Mouse (Mus musculus) MEL (cell line): ENCODE data around the gene Ppa1. TPM values are rescaled to one million over a fixed set of nuclear protein-coding genes. Genes with fewer than 3 reads are reported as not detected.
A peak's percentile ranks its signal among the peaks of the same experiment; 100 is the strongest.

Experiments
- DNase-seq: peaks from one replicate; pipeline ENCODE4 v3.0.0; 2011; ENCODE audit warnings: low read depth, low spot score
- H3K27ac ChIP-seq: 2 replicates; pipeline ENCODE4 v1.5.1; 2012; ENCODE audit warnings: low read depth, mild to moderate bottlenecking, control low read depth, low read length, moderate library complexity; ENCODE audit not compliant: control insufficient read depth
- H3K27me3 ChIP-seq, 2 experiments: fragments of 150-350 bp in 1 of 2; sonication (generic) in 1 of 2; 2 replicates each; pipeline ENCODE4 v1.6.1; 2012; ENCODE audit warnings: low read length in 2 of 2, mild to moderate bottlenecking in 2 of 2, improper control_type of control experiment in 1 of 2, moderate library complexity in 1 of 2; ENCODE audit not compliant: insufficient read depth in 2 of 2, control insufficient read depth in 1 of 2
- H3K36me3 ChIP-seq, 2 experiments: 2 replicates each; pipeline ENCODE4 v1.6.1; 2012 to 2014; ENCODE audit warnings: low read length in 2 of 2, improper control_type of control experiment in 1 of 2, inconsistent platforms in 1 of 2, mild to moderate bottlenecking in 1 of 2; ENCODE audit not compliant: insufficient read depth in 2 of 2, control insufficient read depth in 1 of 2
- H3K4me1 ChIP-seq, 2 experiments: fragments of 150-350 bp in 1 of 2; sonication (generic) in 1 of 2; 2 replicates each; pipeline ENCODE4 v1.6.1; 2012; ENCODE audit warnings: low read length in 2 of 2, improper control_type of control experiment in 1 of 2, mild to moderate bottlenecking in 1 of 2; ENCODE audit not compliant: insufficient read depth in 2 of 2, control insufficient read depth in 1 of 2
- H3K4me3 ChIP-seq, 2 experiments: fragments of 150-350 bp in 1 of 2; sonication (generic) in 1 of 2; 2 replicates each; pipeline ENCODE4 v1.5.1; 2012; ENCODE audit warnings: low read depth in 2 of 2, low read length in 2 of 2, mild to moderate bottlenecking in 2 of 2, moderate library complexity in 2 of 2, control low read depth in 1 of 2, improper control_type of control experiment in 1 of 2; ENCODE audit not compliant: control insufficient read depth in 1 of 2, insufficient read depth in 1 of 2
- H3K79me2 ChIP-seq: 2 replicates; pipeline ENCODE4 v1.6.1; 2012; ENCODE audit warnings: mild to moderate bottlenecking, low read length, moderate library complexity; ENCODE audit not compliant: control insufficient read depth, poor library complexity, insufficient read depth
- H3K9ac ChIP-seq: 2 replicates; pipeline ENCODE4 v1.6.1; 2012; ENCODE audit warnings: low read depth, mild to moderate bottlenecking, control low read depth, low read length, moderate library complexity; ENCODE audit not compliant: control insufficient read depth, poor library complexity, severe bottlenecking
- H3K9me3 ChIP-seq: fragments of 150-350 bp; sonication (generic); replicated peaks from 2 replicates; pipeline ENCODE4 v1.6.1; 2012; ENCODE audit warnings: mild to moderate bottlenecking, low read length, improper control_type of control experiment, moderate library complexity; ENCODE audit not compliant: insufficient read depth
- BHLHE40 ChIP-seq: IDR thresholded peaks from 2 replicates; pipeline ENCODE4 v1.6.1; 2012; ENCODE audit warnings: low read depth, mild to moderate bottlenecking, inconsistent platforms, low read length, improper control_type of control experiment, borderline replicate concordance
- CTCF ChIP-seq, 3 experiments: IDR thresholded peaks in 2 of 3; conservative IDR thresholded peaks in 1 of 3; 2 replicates each; pipeline ENCODE4 v1.5.1; 2011 to 2012; ENCODE audit warnings: low read length in 3 of 3, low read depth in 2 of 3, mild to moderate bottlenecking in 2 of 3, improper control_type of control experiment in 1 of 3, inconsistent platforms in 1 of 3, mixed read lengths in 1 of 3, moderate library complexity in 1 of 3; ENCODE audit not compliant: control insufficient read depth in 1 of 3, insufficient read depth in 1 of 3, poor library complexity in 1 of 3, severe bottlenecking in 1 of 3
- E2F4 ChIP-seq: IDR thresholded peaks from 2 replicates; pipeline ENCODE4 v1.6.1; 2011; ENCODE audit warnings: low read depth, low read length, improper control_type of control experiment, borderline replicate concordance
- ETS1 ChIP-seq: IDR thresholded peaks from 2 replicates; pipeline ENCODE4 v1.6.1; 2012; ENCODE audit warnings: low read depth, mild to moderate bottlenecking, inconsistent platforms, low read length, improper control_type of control experiment, moderate library complexity
- HCFC1 ChIP-seq: IDR thresholded peaks from 2 replicates; pipeline ENCODE4 v1.6.1; 2012; ENCODE audit warnings: low read depth, mild to moderate bottlenecking, inconsistent platforms, low read length, improper control_type of control experiment, moderate library complexity
- JUND ChIP-seq: IDR thresholded peaks from 2 replicates; pipeline ENCODE4 v1.6.1; 2011; ENCODE audit warnings: low read depth, mild to moderate bottlenecking, improper control_type of control experiment, low read length
- KAT2A ChIP-seq: conservative IDR thresholded peaks from 2 replicates; pipeline ENCODE4 v1.6.1; 2012; ENCODE audit warnings: low read depth, low read length, improper control_type of control experiment, inconsistent platforms
- MAFK ChIP-seq: IDR thresholded peaks from 2 replicates; pipeline ENCODE4 v1.6.1; 2011; ENCODE audit warnings: low read depth, mild to moderate bottlenecking, low read length, improper control_type of control experiment, borderline replicate concordance
- MAX ChIP-seq: IDR thresholded peaks from 2 replicates; pipeline ENCODE4 v1.6.1; 2011; ENCODE audit warnings: low read length, improper control_type of control experiment
- MEF2A ChIP-seq: IDR thresholded peaks from 2 replicates; pipeline ENCODE4 v1.6.1; 2014; ENCODE audit warnings: low read depth, mild to moderate bottlenecking, inconsistent platforms, low read length, improper control_type of control experiment; ENCODE audit not compliant: poor library complexity, insufficient replicate concordance, severe bottlenecking; ENCODE audit errors: extremely low read depth
- MYB ChIP-seq: IDR thresholded peaks from 2 replicates; pipeline ENCODE4 v1.6.1; 2011; ENCODE audit warnings: mild to moderate bottlenecking, low read depth, low read length, improper control_type of control experiment
- MYC ChIP-seq: IDR thresholded peaks from 2 replicates; pipeline ENCODE4 v1.6.1; 2011; ENCODE audit warnings: low read depth, mild to moderate bottlenecking, low read length, improper control_type of control experiment, moderate library complexity
- NELFE ChIP-seq: IDR thresholded peaks from 2 replicates; pipeline ENCODE4 v1.6.1; 2011; ENCODE audit warnings: low read depth, low read length, improper control_type of control experiment
- NRF1 ChIP-seq: IDR thresholded peaks from 2 replicates; pipeline ENCODE4 v1.6.1; 2014; ENCODE audit warnings: low read depth, mild to moderate bottlenecking, inconsistent platforms, low read length, improper control_type of control experiment, moderate library complexity; ENCODE audit not compliant: poor library complexity, insufficient read depth, severe bottlenecking
- POLR2A ChIP-seq, 2 experiments: IDR thresholded peaks; 2 replicates each; pipeline ENCODE4 v1.6.1; 2011 to 2012; ENCODE audit warnings: low read length in 2 of 2, mild to moderate bottlenecking in 2 of 2, control low read depth in 1 of 2, improper control_type of control experiment in 1 of 2, low read depth in 1 of 2, moderate library complexity in 1 of 2; ENCODE audit not compliant: control insufficient read depth in 1 of 2, insufficient read depth in 1 of 2, poor library complexity in 1 of 2
- POLR2AphosphoS2 ChIP-seq: IDR thresholded peaks from 2 replicates; pipeline ENCODE4 v1.6.1; 2011; ENCODE audit warnings: low read length, improper control_type of control experiment
- SIN3A ChIP-seq: IDR thresholded peaks from 2 replicates; pipeline ENCODE4 v1.6.1; 2012; ENCODE audit warnings: low read length, improper control_type of control experiment, inconsistent platforms
- TAL1 ChIP-seq: IDR thresholded peaks from 2 replicates; pipeline ENCODE4 v1.6.1; 2012; ENCODE audit warnings: mild to moderate bottlenecking, inconsistent platforms, low read length, moderate library complexity, mixed read lengths
- TCF12 ChIP-seq: IDR thresholded peaks from 2 replicates; pipeline ENCODE4 v1.6.1; 2014; ENCODE audit warnings: low read depth, mild to moderate bottlenecking, inconsistent platforms, low read length, improper control_type of control experiment, moderate library complexity
- USF2 ChIP-seq, 2 experiments: IDR thresholded peaks; 2 replicates each; pipeline ENCODE4 v1.6.1; 2011 to 2012; ENCODE audit warnings: improper control_type of control experiment in 2 of 2, low read length in 2 of 2, borderline replicate concordance in 1 of 2, inconsistent platforms in 1 of 2, low read depth in 1 of 2, mild to moderate bottlenecking in 1 of 2; ENCODE audit not compliant: insufficient read depth in 1 of 2
- ZC3H11A ChIP-seq: IDR thresholded peaks from 2 replicates; pipeline ENCODE4 v1.6.1; 2012; ENCODE audit warnings: low read depth, mild to moderate bottlenecking, inconsistent platforms, low read length, improper control_type of control experiment
- ZKSCAN1 ChIP-seq: IDR thresholded peaks from 2 replicates; pipeline ENCODE4 v1.6.1; 2012; ENCODE audit warnings: low read depth, mild to moderate bottlenecking, inconsistent platforms, low read length, improper control_type of control experiment, moderate library complexity
- ZMIZ1 ChIP-seq: IDR thresholded peaks from 2 replicates; pipeline ENCODE4 v1.6.1; 2012; ENCODE audit warnings: low read depth, mild to moderate bottlenecking, inconsistent platforms, low read length, improper control_type of control experiment, moderate library complexity
- polyA plus RNA-seq, 2 experiments: library from polyadenylated mRNA; stranded (reverse) in 1 of 2; unstranded in 1 of 2; fragments of >175 nt in 1 of 2; fragments of >200 nt in 1 of 2; gene quantifications; 2 replicates each; pipeline versions ENCODE4 v1.2.1 to v1.2.4; 2012; ENCODE audit warnings: low replicate concordance in 2 of 2, low read depth in 1 of 2; ENCODE audit not compliant: insufficient read length in 2 of 2, insufficient read depth in 1 of 2, missing spikeins in 1 of 2
- total RNA-seq: library from RNA; depleted of rRNA; stranded (reverse); fragments of 300-350 nt; gene quantifications from 2 replicates; pipeline ENCODE4 v1.2.3, GENCODE M21; 2012

The Ppa1 gene
- total and polyA plus RNA-seq, 3 experiments: 197 to 201 TPM; not detected in 1

GRCm38 (mm10) chr10:61647790-61648736 is at the start of gene Ppa1 (continued):
- no peak for TF ChIP-seq MEF2A
- TF ChIP-seq TCF12: 0 out of 2 replicates have a peak, but pooled peaks have one; percentile 7
- TF ChIP-seq MAX: peak; percentile 96
- TF ChIP-seq SIN3A: peak; percentile 93
- TF ChIP-seq ZMIZ1: peak; percentile 87
- no peak for TF ChIP-seq CTCF (IDR thresholded peaks at IDR 0.05 in 2 of 3, conservative IDR thresholded peaks at IDR 0.05 in 1 of 3; ENCODE audit: control insufficient read depth in 1 of 3, insufficient read depth in 1 of 3, low read depth in 2 of 3, low read length in 3 of 3, poor library complexity in 1 of 3, severe bottlenecking in 1 of 3)

GRCm38 (mm10) chr10:61599556-61600114 is 48.7 kb upstream of the Ppa1 start:
- H3K4me1 ChIP-seq: no peaks in the 10 kb centered on the region
- H3K27me3 ChIP-seq: no peaks in the 10 kb centered on the region
- H3K27ac ChIP-seq: no peak overlapping the region
- TF ChIP-seq CTCF (IDR thresholded peaks at IDR 0.05 in 2 of 3, conservative IDR thresholded peaks at IDR 0.05 in 1 of 3; ENCODE audit: control insufficient read depth in 1 of 3, insufficient read depth in 1 of 3, low read depth in 2 of 3, low read length in 3 of 3, poor library complexity in 1 of 3, severe bottlenecking in 1 of 3): no peak
- no peak for TF ChIP-seq BHLHE40
- no peaks in the 10 kb centered on the region for H3K9me3 ChIP-seq
- H3K36me3 ChIP-seq: no peaks in the 10 kb centered on the region
- no peak for DNase-seq
- no peak overlapping the region for H3K4me3 ChIP-seq
- H3K79me2 ChIP-seq: no peaks in the 10 kb centered on the region
- no peak overlapping the region for H3K9ac ChIP-seq

GRCm38 (mm10) chr10:61602283-61603033 is 45.9 kb upstream of the Ppa1 start:
- Histone ChIP-seq H3K36me3 (no peaks in the 10 kb centered on the region), H3K79me2 (no peaks in the 10 kb centered on the region), H3K27me3 (no peaks in the 10 kb centered on the region), H3K9ac (no peak overlapping the region), H3K4me1 (no peaks in the 10 kb centered on the region), H3K27ac (no peak overlapping the region), H3K9me3 (no peaks in the 10 kb centered on the region), H3K4me3 (peak overlapping the region; percentile 52 to 68)
- peak; percentile 88 for DNase-seq
- no peak for TF ChIP-seq TCF12
- TF ChIP-seq TAL1: no peak
- TF ChIP-seq MYC: no peak
- TF ChIP-seq E2F4: no peak
- no peak for TF ChIP-seq KAT2A
- peak; percentile 66 for TF ChIP-seq ZC3H11A
- no peak for TF ChIP-seq NRF1
- TF ChIP-seq JUND: no peak
- no peak for TF ChIP-seq MAX
- no peak for TF ChIP-seq HCFC1
- TF ChIP-seq USF2 (IDR thresholded peaks at IDR 0.05; ENCODE audit: borderline replicate concordance in 1 of 2, insufficient read depth in 1 of 2, low read depth in 1 of 2, low read length in 2 of 2): no peak
- no peak for TF ChIP-seq ZKSCAN1
- TF ChIP-seq SIN3A: no peak
- TF ChIP-seq POLR2AphosphoS2: no peak
- no peak for TF ChIP-seq POLR2A (IDR thresholded peaks at IDR 0.05; ENCODE audit: control insufficient read depth in 1 of 2, insufficient read depth in 1 of 2, low read depth in 1 of 2, low read length in 2 of 2, poor library complexity in 1 of 2)
- TF ChIP-seq MYB: 0 out of 2 replicates have a peak, but pooled peaks have one; percentile 10
- no peak for TF ChIP-seq ETS1
- peak; percentile 64 to 95 (median 90); a peak in 5 of 6 replicates for TF ChIP-seq CTCF (IDR thresholded peaks at IDR 0.05 in 2 of 3, conservative IDR thresholded peaks at IDR 0.05 in 1 of 3; ENCODE audit: control insufficient read depth in 1 of 3, insufficient read depth in 1 of 3, low read depth in 2 of 3, low read length in 3 of 3, poor library complexity in 1 of 3, severe bottlenecking in 1 of 3)
- no peak for TF ChIP-seq NELFE
- no peak for TF ChIP-seq MAFK
